Mouse (Mus musculus): ENCODE results near the gene Gm28042. TPM values are rescaled to one million over a fixed set of nuclear protein-coding genes. Genes with fewer than 3 reads are reported as not detected.

Gene Gm28042
- polyA plus RNA-seq, 1 experiment from 2014 or later, result 2.4 TPM

GRCm38 (mm10) chr2:120084593-120085361 lies 57.5 kb downstream of the Gm28042 start:
- Histone ChIP-seq H3K4me2 (ENCODE audit: low read depth, low read length) (0 out of 2 replicates have a peak overlapping the region, but pooled peaks have one; percentile 6), H3K9ac (ENCODE audit: low read depth, low read length) (no peak overlapping the region), H3K4me3 (ENCODE audit: low read length) (no peak overlapping the region), H3K36me3 (ENCODE audit: control insufficient read depth, insufficient read depth, low read length) (0 out of 2 replicates have a peak, but pooled peaks cover 2% of the 10 kb centered on the region), H3K4me1 (ENCODE audit: control insufficient read depth, insufficient read depth, low read length) (peaks cover 4% of the 10 kb centered on the region; the same call in 1 of the 2 replicates), H3K27me3 (replicated peaks; ENCODE audit: control insufficient read depth, insufficient read depth, low read length) (no peaks in the 10 kb centered on the region), H3K9me3 (ENCODE audit: control insufficient read depth, low read length) (no peaks in the 10 kb centered on the region), H3K27ac (ENCODE audit: low read length) (peak overlapping the region; percentile 53)
- 50% methylated on average over 14 of the region's 14 CpGs for WGBS
- ATAC-seq, result peak; percentile 91

GRCm38 (mm10) chr2:120086038-120086437 lies 58.7 kb downstream of the Gm28042 start:
- no peak for ATAC-seq
- H3K27me3 ChIP-seq (replicated peaks; ENCODE audit: control insufficient read depth, insufficient read depth, low read length), result no peaks in the 10 kb centered on the region
- 90% methylated on average over 3 of the region's 3 CpGs for WGBS
- H3K36me3 ChIP-seq (ENCODE audit: control insufficient read depth, insufficient read depth, low read length), result 0 out of 2 replicates have a peak, but pooled peaks cover 2% of the 10 kb centered on the region
- no peak overlapping the region for H3K4me3 ChIP-seq (ENCODE audit: low read length)
- no peak overlapping the region for H3K9ac ChIP-seq (ENCODE audit: low read depth, low read length)
- no peak overlapping the region for H3K4me2 ChIP-seq (ENCODE audit: low read depth, low read length)
- peaks cover 4% of the 10 kb centered on the region; the same call in 1 of the 2 replicates for H3K4me1 ChIP-seq (ENCODE audit: control insufficient read depth, insufficient read depth, low read length)
- H3K9me3 ChIP-seq (ENCODE audit: control insufficient read depth, low read length), result no peaks in the 10 kb centered on the region
- H3K27ac ChIP-seq (ENCODE audit: low read length), result no peak overlapping the region

DNA sequence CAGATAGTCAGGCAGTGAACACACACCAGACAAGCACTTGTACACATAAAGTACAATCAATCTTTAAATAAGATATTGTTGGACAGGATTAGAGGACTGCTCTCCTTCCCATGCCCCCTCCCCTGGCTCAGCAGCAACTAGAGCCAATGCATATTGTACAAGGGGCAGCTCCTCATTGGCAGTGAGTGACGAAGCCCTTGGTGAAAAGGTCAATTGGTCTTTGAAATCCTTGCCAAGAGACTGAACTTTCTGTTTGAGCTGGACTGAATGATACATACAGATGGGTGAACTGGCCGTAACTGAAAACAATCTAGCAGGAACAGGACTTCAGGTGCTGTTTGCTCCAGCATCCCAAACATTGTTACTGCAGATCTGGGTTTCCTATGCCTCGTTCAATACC lies 60.1 kb downstream of the Gm28042 start:
- 0 out of 2 replicates have a peak, but pooled peaks cover 2% of the 10 kb centered on the region for H3K36me3 ChIP-seq (ENCODE audit: control insufficient read depth, insufficient read depth, low read length)
- 80% methylated on average over 3 of the region's 3 CpGs for WGBS
- H3K27ac ChIP-seq (ENCODE audit: low read length), result no peak overlapping the region
- no peak overlapping the region for H3K4me2 ChIP-seq (ENCODE audit: low read depth, low read length)
- H3K9ac ChIP-seq (ENCODE audit: low read depth, low read length), result no peak overlapping the region
- no peaks in the 10 kb centered on the region for H3K9me3 ChIP-seq (ENCODE audit: control insufficient read depth, low read length)
- no peak for ATAC-seq
- no peaks in the 10 kb centered on the region for H3K27me3 ChIP-seq (replicated peaks; ENCODE audit: control insufficient read depth, insufficient read depth, low read length)
- H3K4me3 ChIP-seq (ENCODE audit: low read length), result no peak overlapping the region
- H3K4me1 ChIP-seq (ENCODE audit: control insufficient read depth, insufficient read depth, low read length), result peaks cover 4% of the 10 kb centered on the region; the same call in 1 of the 2 replicates

DNA sequence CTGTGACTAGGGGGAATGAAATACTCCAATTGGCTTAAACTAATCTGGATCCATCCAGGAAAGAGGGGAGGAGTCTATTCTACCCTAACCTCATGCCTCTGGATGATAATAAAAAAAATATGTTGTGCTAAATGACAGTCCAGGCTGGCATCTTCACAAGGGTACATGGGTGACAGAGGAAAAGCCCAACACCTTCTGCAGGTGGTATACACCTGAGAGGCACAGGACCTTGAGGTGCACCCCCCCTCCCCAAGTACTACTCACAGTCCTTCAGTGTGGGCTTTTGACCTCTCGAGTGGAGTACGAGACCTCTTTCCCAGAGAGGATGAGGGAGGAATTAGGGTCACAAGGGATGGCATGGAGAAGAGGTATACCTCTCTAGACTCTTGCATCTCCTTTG lies 60.6 kb downstream of the Gm28042 start:
- H3K9me3 ChIP-seq (ENCODE audit: control insufficient read depth, low read length), result no peaks in the 10 kb centered on the region
- peaks cover 4% of the 10 kb centered on the region; the same call in 1 of the 2 replicates for H3K4me1 ChIP-seq (ENCODE audit: control insufficient read depth, insufficient read depth, low read length)
- ATAC-seq, result no peak
- H3K36me3 ChIP-seq (ENCODE audit: control insufficient read depth, insufficient read depth, low read length), result 0 out of 2 replicates have a peak, but pooled peaks cover 2% of the 10 kb centered on the region
- no peak overlapping the region for H3K4me3 ChIP-seq (ENCODE audit: low read length)
- no peaks in the 10 kb centered on the region for H3K27me3 ChIP-seq (replicated peaks; ENCODE audit: control insufficient read depth, insufficient read depth, low read length)
- no peak overlapping the region for H3K4me2 ChIP-seq (ENCODE audit: low read depth, low read length)
- H3K9ac ChIP-seq (ENCODE audit: low read depth, low read length), result no peak overlapping the region
- WGBS, result 86% methylated on average over 2 of the region's 2 CpGs
- H3K27ac ChIP-seq (ENCODE audit: low read length), result no peak overlapping the region

GRCm38 (mm10) chr2:120090979-120091378 lies 63.7 kb downstream of the Gm28042 start:
- ATAC-seq, result no peak
- H3K36me3 ChIP-seq (ENCODE audit: control insufficient read depth, insufficient read depth, low read length), result 0 out of 2 replicates have a peak, but pooled peaks cover 2% of the 10 kb centered on the region
- H3K4me3 ChIP-seq (ENCODE audit: low read length), result no peak overlapping the region
- H3K27me3 ChIP-seq (replicated peaks; ENCODE audit: control insufficient read depth, insufficient read depth, low read length), result no peaks in the 10 kb centered on the region
- H3K4me1 ChIP-seq (ENCODE audit: control insufficient read depth, insufficient read depth, low read length), result no peaks in the 10 kb centered on the region
- H3K9ac ChIP-seq (ENCODE audit: low read depth, low read length), result no peak overlapping the region
- 92% methylated on average over 17 of the region's 17 CpGs for WGBS
- no peak overlapping the region for H3K27ac ChIP-seq (ENCODE audit: low read length)
- H3K9me3 ChIP-seq (ENCODE audit: control insufficient read depth, low read length), result no peaks in the 10 kb centered on the region
- no peak overlapping the region for H3K4me2 ChIP-seq (ENCODE audit: low read depth, low read length)

Small RNA genes lying within 50 kb of the gene (microRNA-seq; reads per million reads assigned to microRNA genes)
- not detected for gene Mir7665

Other genes starting within 250 kb of the Gm28042 start
- 22.9 and 23.8 TPM in 2 replicates for gene Rpap1, start 240.0 kb upstream of the Gm28042 start, polyA plus RNA-seq (2015; fragmentation: Nextera tagmentation; extraction: Ambion mirVana)
- 11.4 and 12.9 TPM in 2 replicates for gene Tyro3, start 229.8 kb upstream of the Gm28042 start, polyA plus RNA-seq (2015; fragmentation: Nextera tagmentation; extraction: Ambion mirVana)
- gene Mga, start 130.3 kb upstream of the Gm28042 start, polyA plus RNA-seq (2015; fragmentation: Nextera tagmentation; extraction: Ambion mirVana), result 14.7 and 14.9 TPM in 2 replicates
- gene Mapkbp1, start 54.8 kb upstream of the Gm28042 start, polyA plus RNA-seq (2015; fragmentation: Nextera tagmentation; extraction: Ambion mirVana), result 2.0 and 2.4 TPM in 2 replicates
- gene Jmjd7, start within 50 bp of the Gm28042 start, polyA plus RNA-seq (2015; fragmentation: Nextera tagmentation; extraction: Ambion mirVana), result 16.1 and 17.4 TPM in 2 replicates
- gene Pla2g4b, start 5.9 kb downstream of the Gm28042 start, polyA plus RNA-seq (2015; fragmentation: Nextera tagmentation; extraction: Ambion mirVana), result 0.49 and 0.94 TPM in 2 replicates
- 46.0 and 51.7 TPM in 2 replicates for gene Ehd4, start 127.1 kb downstream of the Gm28042 start, polyA plus RNA-seq (2015; fragmentation: Nextera tagmentation; extraction: Ambion mirVana)
- gene Pla2g4e, start 217.8 kb downstream of the Gm28042 start, polyA plus RNA-seq (2015; fragmentation: Nextera tagmentation; extraction: Ambion mirVana), result 0.02 TPM in 2 replicates